Mouse (Mus musculus): ENCODE data around the gene Gm10644.

DNA sequence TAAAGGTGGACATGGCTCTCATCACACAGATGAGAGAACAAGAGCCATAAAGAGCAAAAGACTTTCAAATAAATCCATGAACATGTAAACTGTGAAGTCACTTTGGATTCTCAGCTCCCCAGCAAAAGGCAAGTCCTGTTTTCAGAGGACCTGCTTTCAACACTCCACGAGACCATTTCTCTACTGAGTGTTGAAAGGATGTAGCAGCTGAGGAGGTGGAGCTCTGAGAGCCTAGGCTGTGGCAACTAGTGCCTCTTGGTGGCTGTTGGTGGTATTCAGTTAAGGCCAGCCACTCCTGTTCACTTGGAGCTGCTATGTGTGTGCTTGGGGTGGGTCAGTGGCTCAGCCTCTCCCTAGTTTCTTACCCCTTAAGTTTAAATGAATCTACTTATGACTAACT is 1.8 kb upstream of the Gm10644 start:
- TF ChIP-seq CTCF (conservative IDR thresholded peaks at IDR 0.05; ENCODE audit: low read length): no peak
- TF ChIP-seq NANOG (IDR thresholded peaks at IDR 0.05; ENCODE audit: borderline replicate concordance, low read length): no peak
